In genomic region chr8:71373000-71373399, GRCm38 (mm10) we compare ENCODE assay signal across 25 mouse cellular contexts. TPM values are rescaled to one million over a fixed set of nuclear protein-coding genes. Genes with fewer than 3 reads are reported as not detected.
DNase-seq lines count a peak whose midpoint lies in the region; ATAC-seq and TF ChIP-seq lines count a peak whose summit lies in the region.
"Had no signal": no experiment of that assay in that cellular context is flagged by ENCODE, and none has a peak within 500 bp of the region (broad histone marks: within the 10 kb centered on the region; RNA-seq: fewer than 3 reads in every experiment).

No protein-coding gene starts in this region.

- peaks cover 44% of the 10 kb centered on the region for H3K36me3 ChIP-seq in kidney, postnatal 0 days (ENCODE audit: insufficient read depth, low read length)
- peaks cover 63% of the 10 kb centered on the region for H3K36me3 ChIP-seq in lung, embryonic 14.5 days (ENCODE audit: insufficient read depth)

- H3K4me3 ChIP-seq in kidney, postnatal 0 days (replicated peaks; ENCODE audit: low read depth, low read length) = no peak overlapping the region
- no peak overlapping the region for H3K4me3 ChIP-seq in lung, embryonic 14.5 days (ENCODE audit: low read depth, low read length)
- no peak overlapping the region for H3K4me3 ChIP-seq in lung, adult 2 months (replicated peaks; ENCODE audit: extremely low read depth, low read depth, low read length)
- H3K4me3 ChIP-seq: embryonic facial prominence, embryonic 13.5 days; forebrain, embryonic 10.5 days; forebrain, embryonic 15.5 days; heart, embryonic 10.5 days; heart, embryonic 15.5 days; hindbrain, embryonic 12.5 days; liver, embryonic 15.5 days; megakaryocyte, embryonic 14.5 days had no signal

- H3K4me1 ChIP-seq in kidney, postnatal 0 days (replicated peaks; ENCODE audit: insufficient read depth, low read length) = peaks cover 35% of the 10 kb centered on the region
- peaks cover 12% of the 10 kb centered on the region for H3K4me1 ChIP-seq in lung, embryonic 14.5 days (ENCODE audit: insufficient read depth)
- H3K4me1 ChIP-seq in lung, adult 2 months (ENCODE audit: control insufficient read depth, insufficient read depth, low read length) = peaks cover 17% of the 10 kb centered on the region

- no peaks in the 10 kb centered on the region for H3K27me3 ChIP-seq in kidney, postnatal 0 days (ENCODE audit: insufficient read depth, low read length)
- H3K27me3 ChIP-seq in lung, embryonic 14.5 days (ENCODE audit: insufficient read depth, low read length) = no peaks in the 10 kb centered on the region
- H3K27me3 ChIP-seq: forebrain, embryonic 15.5 days; heart, embryonic 15.5 days; hindbrain, embryonic 12.5 days had no signal

- H3K27ac ChIP-seq in kidney, postnatal 0 days = no peak overlapping the region
- no peak overlapping the region for H3K27ac ChIP-seq in lung, embryonic 14.5 days (ENCODE audit: low read depth)
- H3K27ac ChIP-seq: embryonic facial prominence, embryonic 13.5 days; forebrain, embryonic 10.5 days; forebrain, embryonic 15.5 days; hindbrain, embryonic 12.5 days; liver, embryonic 15.5 days had no signal

- peak; percentile 46 for DNase-seq in cerebellum, adult 9-10 months
- no peak for DNase-seq in cerebellum, adult 11-12 months
- DNase-seq in kidney, postnatal 0 days (ENCODE audit: low spot score) = no peak
- DNase-seq in kidney, postnatal 10 days = no peak
- DNase-seq in lung, embryonic 14.5 days = no peak
- DNase-seq in lung, adult 2 months = no peak
- DNase-seq in adrenal gland, postnatal 14 days = no peak
- DNase-seq: adrenal gland, postnatal 25 days; gastrocnemius, postnatal 25 days; kidney, adult 18-20 months; kidney, postnatal 14 days; layer of hippocampus, adult 9-11 months; lung, postnatal 4 days; midbrain, embryonic 14.5 days had no signal

- ATAC-seq in kidney, postnatal 0 days (replicated peaks; ENCODE audit: low FRiP score, low read depth) = no peak
- ATAC-seq in lung, embryonic 14.5 days (ENCODE audit: insufficient read depth) = no peak
- ATAC-seq: forebrain, embryonic 15.5 days; lung, postnatal 0 days had no signal

- WGBS in kidney, postnatal 0 days = 90% methylated on average over 3 of the region's 3 CpGs
- WGBS in lung, embryonic 14.5 days = 93% methylated on average over 3 of the region's 3 CpGs
- 93% methylated on average over 3 of the region's 3 CpGs for WGBS in lung, adult 2 months

- H3K4me2 ChIP-seq in kidney, postnatal 0 days (ENCODE audit: low read length) = no peak overlapping the region
- H3K4me2 ChIP-seq in lung, embryonic 14.5 days = no peak overlapping the region
- H3K4me2 ChIP-seq: embryonic facial prominence, embryonic 13.5 days; forebrain, embryonic 15.5 days; heart, embryonic 15.5 days; hindbrain, embryonic 12.5 days; liver, embryonic 15.5 days had no signal

- 0 out of 2 replicates have a peak, but pooled peaks have one; percentile 3 for TF ChIP-seq CTCF in kidney, postnatal 0 days (IDR thresholded peaks at IDR 0.05; ENCODE audit: low read depth)
- TF ChIP-seq CTCF in lung, embryonic 14.5 days (IDR thresholded peaks at IDR 0.05; ENCODE audit: low read depth) = 0 out of 2 replicates have a peak, but pooled peaks have one; percentile 12
- no peak for TF ChIP-seq CTCF in lung, adult 2 months (IDR thresholded peaks at IDR 0.05; ENCODE audit: insufficient read depth, low read length)

- H3K9ac ChIP-seq in kidney, postnatal 0 days (ENCODE audit: low read depth, low read length) = no peak overlapping the region
- H3K9ac ChIP-seq in lung, embryonic 14.5 days = no peak overlapping the region
- H3K9ac ChIP-seq: embryonic facial prominence, embryonic 13.5 days; forebrain, embryonic 15.5 days; heart, embryonic 15.5 days; hindbrain, embryonic 12.5 days; liver, embryonic 15.5 days had no signal

- no peak for TF ChIP-seq POLR2A in lung, adult 2 months (IDR thresholded peaks at IDR 0.05; ENCODE audit: borderline replicate concordance, extremely low read depth, low read depth, low read length)

- no peaks in the 10 kb centered on the region for H3K9me3 ChIP-seq in kidney, postnatal 0 days (replicated peaks; ENCODE audit: low read length)
- H3K9me3 ChIP-seq in lung, embryonic 14.5 days (ENCODE audit: low read depth, low read length) = no peaks in the 10 kb centered on the region
- H3K9me3 ChIP-seq: embryonic facial prominence, embryonic 13.5 days; forebrain, embryonic 10.5 days; forebrain, embryonic 15.5 days; heart, embryonic 10.5 days; heart, embryonic 15.5 days; hindbrain, embryonic 12.5 days; liver, embryonic 15.5 days; megakaryocyte, embryonic 14.5 days had no signal

RNA-seq across cellular contexts. Expression of gene Ocel1, which starts 1.9 kb away (rescaled TPM):
- 8.1 and 8.4 TPM in 2 replicates for polyA plus RNA-seq in kidney, postnatal 0 days (2015; fragmentation: Nextera tagmentation; extraction: Ambion mirVana)
- polyA plus RNA-seq in lung, embryonic 14.5 days (2014; fragmentation: Nextera tagmentation; extraction: Ambion mirVana) = 4.0 and 5.0 TPM in 2 replicates
- 16.9 and 21.1 TPM in 2 replicates for polyA plus RNA-seq in lung, adult 2 months (2012; rRNA removed)
- total RNA-seq in adrenal gland, postnatal 14 days (2021) = 17.4 and 17.9 TPM in 2 replicates

RNA-seq across cellular contexts. Expression of gene Use1, which starts 6.4 kb away (rescaled TPM):
- 129 and 140 TPM in 2 replicates for polyA plus RNA-seq in kidney, postnatal 0 days (2015; fragmentation: Nextera tagmentation; extraction: Ambion mirVana)
- polyA plus RNA-seq in lung, embryonic 14.5 days (2014; fragmentation: Nextera tagmentation; extraction: Ambion mirVana) = 83.2 and 85.6 TPM in 2 replicates
- polyA plus RNA-seq in lung, adult 2 months (2012; rRNA removed) = 111 and 121 TPM in 2 replicates
- total RNA-seq in adrenal gland, postnatal 14 days (2021) = 165 and 179 TPM in 2 replicates

RNA-seq across cellular contexts. Expression of gene Nr2f6, which starts 8.8 kb away (rescaled TPM):
- polyA plus RNA-seq in kidney, postnatal 0 days (2015; fragmentation: Nextera tagmentation; extraction: Ambion mirVana) = 110 and 138 TPM in 2 replicates
- polyA plus RNA-seq in lung, embryonic 14.5 days (2014; fragmentation: Nextera tagmentation; extraction: Ambion mirVana) = 94.7 and 102 TPM in 2 replicates
- polyA plus RNA-seq in lung, adult 2 months (2012; rRNA removed) = 133 and 205 TPM in 2 replicates
- total RNA-seq in adrenal gland, postnatal 14 days (2021) = 61.1 and 65.7 TPM in 2 replicates

RNA-seq across cellular contexts. Expression of gene Ushbp1, which starts 22.6 kb away (rescaled TPM):
- 18.8 and 20.4 TPM in 2 replicates for polyA plus RNA-seq in kidney, postnatal 0 days (2015; fragmentation: Nextera tagmentation; extraction: Ambion mirVana)
- 20.5 and 20.6 TPM in 2 replicates for polyA plus RNA-seq in lung, embryonic 14.5 days (2014; fragmentation: Nextera tagmentation; extraction: Ambion mirVana)
- polyA plus RNA-seq in lung, adult 2 months (2012; rRNA removed) = 155 and 170 TPM in 2 replicates
- 30.9 and 37.6 TPM in 2 replicates for total RNA-seq in adrenal gland, postnatal 14 days (2021)
- total RNA-seq: common myeloid progenitor, adult 5-6 weeks; monocyte, adult 5-6 weeks had no signal

RNA-seq across cellular contexts. Expression of gene Babam1, which starts 23.7 kb away (rescaled TPM):
- polyA plus RNA-seq in kidney, postnatal 0 days (2015; fragmentation: Nextera tagmentation; extraction: Ambion mirVana) = 92.3 and 96.4 TPM in 2 replicates
- polyA plus RNA-seq in lung, embryonic 14.5 days (2014; fragmentation: Nextera tagmentation; extraction: Ambion mirVana) = 108 and 114 TPM in 2 replicates
- 120 and 145 TPM in 2 replicates for polyA plus RNA-seq in lung, adult 2 months (2012; rRNA removed)
- total RNA-seq in adrenal gland, postnatal 14 days (2021) = 85.5 and 88.4 TPM in 2 replicates
